ENCODE assay signal across 26 mouse cellular contexts in genomic region chr7:64078646-64079045, GRCm38 (mm10).
DNase-seq lines count a peak whose midpoint lies in the region; ATAC-seq and TF ChIP-seq lines count a peak whose summit lies in the region.
"Had no signal": no experiment of that assay in that cellular context is flagged by ENCODE, and none has a peak within 500 bp of the region (broad histone marks: within the 10 kb centered on the region; RNA-seq: fewer than 3 reads in every experiment).

No protein-coding gene starts in this region.

- H3K27ac ChIP-seq in heart, embryonic 14.5 days (replicated peaks in 1 of 2; ENCODE audit: control insufficient read depth in 1 of 2, insufficient read depth in 1 of 2, low read depth in 2 of 2, low read length in 2 of 2): no peak overlapping the region
- H3K27ac ChIP-seq in liver, embryonic 11.5 days (ENCODE audit: low read depth, low read length): no peak overlapping the region
- no peak overlapping the region for H3K27ac ChIP-seq in liver, embryonic 12.5 days
- no peak overlapping the region for H3K27ac ChIP-seq in stomach, postnatal 0 days (replicated peaks)
- H3K27ac ChIP-seq: heart, embryonic 13.5 days; hindbrain, embryonic 13.5 days; kidney, embryonic 15.5 days; layer of hippocampus, adult 2 months; left cerebral cortex, adult 2 months; limb, embryonic 15.5 days; midbrain, embryonic 15.5 days had no signal

- no peak for DNase-seq in heart, postnatal 4 days
- DNase-seq in liver, embryonic 11.5 days (ENCODE audit: low spot score): no peak
- peak; percentile 18 for DNase-seq in testis, postnatal 10 days (ENCODE audit: low spot score)
- no peak for DNase-seq in testis, postnatal 14 days (ENCODE audit: low spot score)
- DNase-seq in stomach, postnatal 0 days (ENCODE audit: low spot score): peak; percentile 11
- no peak for DNase-seq in right cerebral cortex, adult 18-20 months
- DNase-seq: adrenal gland, postnatal 14 days; cerebellum, adult 11 months; cerebellum, adult 9-10 months; cerebellum, postnatal 36 days; gastrocnemius, postnatal 14 days; heart, postnatal 14 days; kidney, adult 11 months; kidney, postnatal 36 days; lung, postnatal 36 days had no signal

- H3K36me3 ChIP-seq in heart, embryonic 14.5 days (ENCODE audit: control insufficient read depth, insufficient read depth, low read length): no peaks in the 10 kb centered on the region
- H3K36me3 ChIP-seq in liver, embryonic 11.5 days (ENCODE audit: control insufficient read depth, insufficient read depth, low read length): no peaks in the 10 kb centered on the region
- no peaks in the 10 kb centered on the region for H3K36me3 ChIP-seq in liver, embryonic 12.5 days
- no peaks in the 10 kb centered on the region for H3K36me3 ChIP-seq in stomach, postnatal 0 days (ENCODE audit: control insufficient read depth, insufficient read depth, low read length)
- H3K36me3 ChIP-seq: heart, embryonic 13.5 days; hindbrain, embryonic 13.5 days; kidney, embryonic 15.5 days; limb, embryonic 15.5 days; midbrain, embryonic 15.5 days had no signal

- H3K27me3 ChIP-seq in heart, embryonic 14.5 days (ENCODE audit: control insufficient read depth, insufficient read depth, low read length): no peaks in the 10 kb centered on the region
- no peaks in the 10 kb centered on the region for H3K27me3 ChIP-seq in liver, embryonic 11.5 days (replicated peaks; ENCODE audit: control insufficient read depth, insufficient read depth, low read length)
- H3K27me3 ChIP-seq in liver, embryonic 12.5 days (replicated peaks): 0 out of 2 replicates have a peak, but pooled peaks cover 3% of the 10 kb centered on the region
- no peaks in the 10 kb centered on the region for H3K27me3 ChIP-seq in stomach, postnatal 0 days (ENCODE audit: control insufficient read depth, insufficient read depth, low read length)
- H3K27me3 ChIP-seq: heart, embryonic 13.5 days; hindbrain, embryonic 13.5 days; kidney, embryonic 15.5 days; limb, embryonic 15.5 days; midbrain, embryonic 15.5 days had no signal

- H3K9ac ChIP-seq in heart, embryonic 14.5 days (ENCODE audit: low read length): no peak overlapping the region
- no peak overlapping the region for H3K9ac ChIP-seq in liver, embryonic 11.5 days (ENCODE audit: low read depth, low read length)
- no peak overlapping the region for H3K9ac ChIP-seq in liver, embryonic 12.5 days
- no peak overlapping the region for H3K9ac ChIP-seq in stomach, postnatal 0 days (ENCODE audit: low read length)
- H3K9ac ChIP-seq: heart, embryonic 13.5 days; hindbrain, embryonic 13.5 days; kidney, embryonic 15.5 days; limb, embryonic 15.5 days; midbrain, embryonic 15.5 days had no signal

- H3K9me3 ChIP-seq in heart, embryonic 14.5 days (ENCODE audit: control insufficient read depth, low read length): no peaks in the 10 kb centered on the region
- peaks cover 4% of the 10 kb centered on the region; the same call in 1 of the 2 replicates for H3K9me3 ChIP-seq in liver, embryonic 11.5 days (ENCODE audit: control insufficient read depth, low read length)
- no peaks in the 10 kb centered on the region for H3K9me3 ChIP-seq in liver, embryonic 12.5 days (replicated peaks)
- no peaks in the 10 kb centered on the region for H3K9me3 ChIP-seq in stomach, postnatal 0 days (ENCODE audit: control insufficient read depth, low read length)
- H3K9me3 ChIP-seq: heart, embryonic 13.5 days; hindbrain, embryonic 13.5 days; kidney, embryonic 15.5 days; limb, embryonic 15.5 days; midbrain, embryonic 15.5 days had no signal

- H3K4me2 ChIP-seq in heart, embryonic 14.5 days (ENCODE audit: low read length): no peak overlapping the region
- no peak overlapping the region for H3K4me2 ChIP-seq in liver, embryonic 11.5 days
- H3K4me2 ChIP-seq in liver, embryonic 12.5 days: no peak overlapping the region
- no peak overlapping the region for H3K4me2 ChIP-seq in stomach, postnatal 0 days (replicated peaks; ENCODE audit: low read depth)
- H3K4me2 ChIP-seq: heart, embryonic 13.5 days; hindbrain, embryonic 13.5 days; kidney, embryonic 15.5 days; limb, embryonic 15.5 days; midbrain, embryonic 15.5 days had no signal

- H3K4me1 ChIP-seq in heart, embryonic 14.5 days (ENCODE audit: control insufficient read depth in 2 of 2, insufficient read depth in 2 of 2, low read length in 2 of 2): no peaks in the 10 kb centered on the region
- H3K4me1 ChIP-seq in liver, embryonic 11.5 days (replicated peaks; ENCODE audit: control insufficient read depth, insufficient read depth, low read length): no peaks in the 10 kb centered on the region
- no peaks in the 10 kb centered on the region for H3K4me1 ChIP-seq in liver, embryonic 12.5 days
- no peaks in the 10 kb centered on the region for H3K4me1 ChIP-seq in stomach, postnatal 0 days (replicated peaks; ENCODE audit: control insufficient read depth, insufficient read depth)
- H3K4me1 ChIP-seq: heart, embryonic 13.5 days; hindbrain, embryonic 13.5 days; kidney, embryonic 15.5 days; limb, embryonic 15.5 days; midbrain, embryonic 15.5 days had no signal

- ATAC-seq in heart, embryonic 14.5 days (ENCODE audit: insufficient number of reproducible peaks, insufficient read depth, low FRiP score, low read depth): peak; percentile 36; the same call in 1 of the 2 replicates
- ATAC-seq in liver, embryonic 11.5 days (replicated peaks; ENCODE audit: low FRiP score): 0 out of 2 replicates have a peak, but pooled peaks have one; percentile 27
- ATAC-seq in liver, embryonic 12.5 days: no peak
- ATAC-seq in stomach, postnatal 0 days (ENCODE audit: low FRiP score, low TSS enrichment): 0 out of 2 replicates have a peak, but pooled peaks have one; percentile 45
- ATAC-seq: forebrain, embryonic 14.5 days; midbrain, embryonic 15.5 days had no signal

- WGBS in heart, embryonic 14.5 days: 89% methylated on average over 1 of the region's 1 CpGs
- WGBS in liver, embryonic 11.5 days: 69% methylated on average over 1 of the region's 1 CpGs
- WGBS in liver, embryonic 12.5 days (ENCODE audit: insufficient replicate concordance): 54% methylated on average over 1 of the region's 1 CpGs
- 64% methylated on average over 1 of the region's 1 CpGs for WGBS in stomach, postnatal 0 days

- no peak for TF ChIP-seq CTCF in stomach, postnatal 0 days (IDR thresholded peaks at IDR 0.05; ENCODE audit: low read depth)

- no peak for TF ChIP-seq EP300 in stomach, postnatal 0 days (optimal IDR thresholded peaks at IDR 0.05)

- no peak overlapping the region for H3K4me3 ChIP-seq in heart, embryonic 14.5 days (ENCODE audit: control insufficient read depth in 1 of 2, insufficient read depth in 1 of 2, low read depth in 1 of 2, low read length in 2 of 2)
- no peak overlapping the region for H3K4me3 ChIP-seq in liver, embryonic 11.5 days (ENCODE audit: low read depth, low read length)
- H3K4me3 ChIP-seq in liver, embryonic 12.5 days: no peak overlapping the region
- H3K4me3 ChIP-seq in stomach, postnatal 0 days (ENCODE audit: low read depth, low read length): no peak overlapping the region
- H3K4me3 ChIP-seq: heart, embryonic 13.5 days; hindbrain, embryonic 13.5 days; kidney, embryonic 15.5 days; layer of hippocampus, adult 2 months; left cerebral cortex, adult 2 months; limb, embryonic 15.5 days; midbrain, embryonic 15.5 days; myocyte had no signal

Comparison
In these comparisons a context has a peak if more than half of its experiments do, and no peak if none do; other contexts are left out.
1. DNase-seq: peak in testis, postnatal 10 days (single experiment) and stomach, postnatal 0 days (single experiment); none in heart, postnatal 4 days (single experiment), liver, embryonic 11.5 days (single experiment), testis, postnatal 14 days (single experiment) and right cerebral cortex, adult 18-20 months (single experiment).